Mouse (Mus musculus): ENCODE data around the gene Casp7.
A peak's percentile ranks its signal among the peaks of the same experiment; 100 is the strongest.
"Not testable (repeated sequence)": the region's sequence is repeated elsewhere in the genome, so short reads cannot be mapped to it uniquely, and the experiment has no call there.

Casp7 gene

DNA sequence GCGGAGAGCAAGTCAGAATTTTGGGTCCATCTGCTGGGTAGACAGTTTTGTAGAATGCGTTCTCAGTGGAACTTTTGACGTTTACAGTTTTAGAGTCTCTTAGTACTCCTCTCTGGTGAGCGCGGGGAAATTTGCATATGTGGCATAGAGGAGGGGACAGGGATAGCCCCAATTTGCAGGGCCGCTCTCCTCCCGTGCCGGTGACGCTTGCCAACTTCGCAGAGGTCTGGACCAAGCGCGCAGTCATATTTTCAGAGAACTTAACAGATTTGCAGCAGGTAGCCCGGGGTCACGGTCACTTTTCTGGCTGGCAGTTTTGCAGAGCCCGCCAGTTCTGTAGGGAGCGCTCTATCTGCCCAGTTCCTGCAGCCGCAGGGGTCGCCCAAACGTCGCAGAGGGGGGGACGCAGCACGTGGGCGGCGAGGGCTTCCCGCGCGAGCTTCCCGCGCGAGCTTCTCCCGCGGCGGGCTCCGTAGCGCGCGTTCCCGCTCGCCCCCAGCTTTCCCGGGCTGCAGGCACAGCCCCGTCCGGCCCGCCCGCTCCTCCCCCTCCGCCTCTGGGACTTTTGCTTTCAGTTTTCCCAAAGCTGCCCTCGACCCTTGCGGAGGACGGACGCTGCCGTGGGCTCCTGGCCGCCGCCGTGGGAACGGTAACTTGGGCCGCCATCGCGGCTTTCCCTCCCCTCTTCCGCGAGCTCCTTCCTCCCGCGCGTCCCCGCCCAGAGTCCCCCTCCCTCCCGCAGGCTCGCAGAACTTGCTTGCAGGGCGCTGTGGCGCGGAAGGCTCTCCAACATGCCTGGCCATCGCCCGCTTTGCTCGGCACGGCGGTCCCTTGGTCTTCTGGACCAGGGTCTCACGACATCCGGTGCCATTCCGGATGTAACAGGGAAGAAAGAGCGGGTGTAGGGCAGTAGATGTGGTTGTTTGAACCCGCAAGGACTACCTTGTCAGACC lies at the start of gene Casp7:
TSS of gene Casp7 (plus strand) at position 461 of the 953 bp plus-strand sequence.
- DNase-seq (ENCODE audit: low read depth, low spot score) = peak; percentile 71

GRCm38 (mm10) chr19:56349295-56349694 lies 47.6 kb upstream of the Casp7 start:
- peak; percentile 73 for DNase-seq (ENCODE audit: low read depth, low spot score)

DNA sequence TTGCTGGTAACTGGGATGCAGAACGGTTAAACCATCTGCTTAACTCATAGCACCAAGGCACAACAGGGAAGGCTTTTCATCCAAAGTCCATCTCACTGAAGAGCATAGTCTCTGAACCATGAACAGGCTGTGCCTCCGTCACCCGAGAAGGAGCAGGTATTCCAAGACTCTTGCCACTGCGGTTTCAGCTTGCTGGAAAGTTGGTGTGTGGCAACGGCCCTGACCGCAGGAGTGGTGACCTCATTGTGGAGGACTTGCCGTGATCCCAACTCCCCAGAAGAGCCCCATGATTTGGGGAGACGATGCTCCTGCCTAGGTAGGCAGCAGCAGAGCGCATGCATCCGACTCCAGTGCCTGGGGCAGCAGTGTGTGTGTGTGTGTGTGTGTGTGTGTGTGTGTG lies 43.2 kb upstream of the Casp7 start:
- no peak for DNase-seq (ENCODE audit: low read depth, low spot score)

DNA sequence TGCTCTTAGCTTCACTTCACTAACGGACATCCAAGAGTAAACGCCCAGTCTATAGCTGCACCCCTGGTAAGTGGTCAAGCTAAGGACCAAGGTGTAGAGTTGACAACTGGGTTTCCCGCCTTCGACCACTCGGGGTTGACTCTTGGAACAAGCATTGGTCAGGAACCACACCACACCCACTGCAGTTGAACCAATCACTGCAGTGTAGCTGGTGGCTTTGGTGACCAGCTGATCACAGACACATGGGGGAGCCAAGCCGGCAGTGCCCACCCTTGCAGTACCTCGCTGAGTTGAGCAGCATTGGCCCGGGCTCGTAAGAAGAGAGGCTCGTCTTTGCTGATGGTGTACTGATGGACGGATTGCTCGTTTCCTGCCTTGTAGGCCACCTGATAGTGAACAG lies 41.7 kb upstream of the Casp7 start:
- DNase-seq (ENCODE audit: low read depth, low spot score) = no peak

GRCm38 (mm10) chr19:56356480-56357373 lies 40.2 kb upstream of the Casp7 start:
- peak; percentile 90 for DNase-seq (ENCODE audit: low read depth, low spot score)

GRCm38 (mm10) chr19:56357374-56357708 lies 39.6 kb upstream of the Casp7 start:
- DNase-seq (ENCODE audit: low read depth, low spot score) = not testable (repeated sequence)

GRCm38 (mm10) chr19:56358890-56359289 lies 38.0 kb upstream of the Casp7 start:
- DNase-seq (ENCODE audit: low read depth, low spot score) = no peak

DNA sequence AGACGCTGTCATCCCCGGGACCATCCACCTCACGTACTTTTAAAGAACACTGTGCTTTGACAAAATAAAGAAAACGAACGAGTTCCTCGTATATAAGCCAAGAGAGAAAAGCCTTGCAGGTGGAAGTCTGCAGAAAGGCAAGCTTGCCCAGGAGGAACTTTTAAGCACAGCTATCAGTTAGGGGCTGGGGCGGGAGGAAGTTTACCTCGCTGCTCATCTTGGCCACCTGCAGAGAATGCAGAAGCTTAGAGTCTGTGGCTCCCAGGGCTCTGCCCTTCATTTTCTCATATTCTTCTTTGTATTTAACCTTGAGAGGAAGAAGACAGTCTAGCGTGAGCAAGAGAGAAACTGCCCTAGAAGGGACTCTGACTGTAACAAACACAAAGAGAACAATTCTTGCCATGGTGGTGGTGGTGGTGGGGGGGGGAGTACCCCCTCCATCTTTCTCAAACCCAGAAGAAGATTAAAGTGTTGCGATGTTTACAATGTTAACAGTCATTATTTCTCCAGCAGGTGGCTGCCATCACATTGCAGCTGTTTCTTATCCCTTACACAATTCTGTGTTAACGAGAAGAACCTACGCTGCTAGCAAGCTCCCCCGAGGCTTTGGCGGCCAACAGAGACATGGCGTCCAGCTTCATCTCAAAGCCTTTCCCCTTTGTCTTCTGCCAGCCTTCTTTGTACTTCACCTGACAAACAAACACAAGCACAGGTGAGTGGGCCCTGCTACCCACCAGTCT lies 33.0 kb upstream of the Casp7 start:
- DNase-seq (ENCODE audit: low read depth, low spot score) = no peak

DNA sequence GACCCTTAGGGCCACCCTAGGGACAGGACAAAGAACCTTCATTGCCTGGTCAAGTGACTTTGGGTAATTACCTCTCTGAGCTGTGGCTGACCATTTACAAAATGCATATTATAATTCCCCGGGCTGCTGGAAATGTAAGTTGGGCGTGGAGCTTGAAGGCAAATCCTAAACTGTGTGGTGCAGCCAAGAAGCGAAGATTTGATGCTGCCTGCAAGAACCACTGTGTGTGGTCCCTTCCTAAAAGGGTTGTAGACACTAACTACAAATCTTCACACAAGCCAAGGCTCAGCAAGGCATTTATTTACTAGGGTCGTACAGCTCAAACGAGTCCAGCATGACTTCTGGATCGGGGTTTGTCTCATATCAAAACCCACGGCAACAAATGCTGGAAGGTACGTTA lies 32.4 kb upstream of the Casp7 start:
- DNase-seq (ENCODE audit: low read depth, low spot score) = no peak

DNA sequence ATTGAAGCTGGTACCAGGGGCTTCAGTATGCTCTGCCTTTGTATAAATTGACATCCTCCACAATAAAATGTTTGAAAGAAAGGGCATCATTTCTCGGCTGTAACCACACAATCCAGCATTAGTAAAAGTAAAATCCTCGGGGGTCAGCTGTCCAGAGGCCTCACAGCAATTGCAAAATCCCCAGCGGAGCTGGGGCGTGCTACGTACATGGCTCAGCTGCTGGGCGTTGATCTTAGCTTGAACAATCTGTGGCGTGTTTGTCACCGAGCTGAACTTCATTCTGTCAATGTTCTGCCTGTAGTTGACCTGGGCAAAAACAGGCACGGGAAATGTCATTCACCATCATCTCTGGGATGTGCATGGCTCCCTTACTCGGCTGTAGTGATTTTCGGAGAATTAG lies 30.8 kb upstream of the Casp7 start:
- DNase-seq (ENCODE audit: low read depth, low spot score) = no peak

DNA sequence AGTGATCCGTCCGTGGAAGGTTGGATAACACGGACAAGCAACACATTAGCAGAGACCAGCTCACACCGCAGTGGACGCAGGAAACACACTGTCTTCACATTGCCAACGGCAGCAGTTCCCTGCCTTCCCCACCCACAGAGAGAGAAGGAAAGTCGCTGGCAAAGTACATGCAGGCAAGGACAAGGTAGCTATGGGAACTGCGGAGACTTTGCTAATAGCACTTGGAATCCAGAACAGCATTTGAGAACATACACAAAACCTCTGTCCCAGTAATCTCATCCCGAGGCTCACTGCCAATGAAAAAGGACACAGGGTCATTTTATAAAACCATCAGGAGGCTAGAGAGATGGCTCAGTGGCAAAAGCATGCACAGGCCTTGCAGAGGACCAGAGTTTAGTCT lies 30.3 kb upstream of the Casp7 start:
- DNase-seq (ENCODE audit: low read depth, low spot score) = no peak

- DNase-seq (ENCODE audit: low read depth, low spot score) = no peak
Measured at GRCm38 (mm10) chr19:56367778-56368177, 29.2 kb upstream of the Casp7 start.

- DNase-seq (ENCODE audit: low read depth, low spot score) = no peak
Measured at GRCm38 (mm10) chr19:56368912-56369311, 28.0 kb upstream of the Casp7 start.

DNA sequence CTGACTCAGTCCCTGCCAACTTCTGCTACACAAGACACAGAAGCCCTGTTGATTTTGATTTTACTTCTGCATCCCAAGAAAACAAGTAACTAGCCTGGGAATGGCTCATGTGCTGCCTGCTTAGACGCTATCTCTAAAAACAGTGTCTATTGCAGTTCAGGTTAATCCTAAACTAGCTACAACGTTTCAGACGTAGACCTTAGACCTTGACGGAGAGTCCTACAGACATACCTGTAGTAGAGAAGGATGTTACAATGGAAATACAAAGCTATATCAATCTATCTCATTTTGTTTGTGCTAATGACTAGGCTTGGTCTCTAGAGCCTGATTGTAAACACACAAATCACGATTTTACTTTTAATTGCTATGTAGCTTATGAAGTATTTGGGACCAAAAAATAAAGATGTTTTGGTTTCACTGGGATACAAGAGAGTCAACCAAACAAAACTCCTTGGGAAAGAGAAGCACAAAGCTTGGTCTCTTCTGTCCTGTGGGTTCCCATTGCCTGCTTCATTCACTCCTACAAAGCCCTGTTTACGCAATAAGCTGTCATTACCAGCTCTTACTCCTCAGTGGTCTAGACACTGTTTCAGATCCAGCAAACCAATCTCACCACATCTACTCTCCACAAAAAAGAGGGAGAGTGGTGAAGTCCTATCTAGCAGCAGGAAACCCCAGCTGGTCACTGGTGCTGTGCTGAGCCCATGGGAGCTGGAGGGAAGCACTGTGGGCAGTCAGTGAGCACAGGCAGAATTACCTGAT lies 26.4 kb upstream of the Casp7 start:
- no peak for DNase-seq (ENCODE audit: low read depth, low spot score)

DNA sequence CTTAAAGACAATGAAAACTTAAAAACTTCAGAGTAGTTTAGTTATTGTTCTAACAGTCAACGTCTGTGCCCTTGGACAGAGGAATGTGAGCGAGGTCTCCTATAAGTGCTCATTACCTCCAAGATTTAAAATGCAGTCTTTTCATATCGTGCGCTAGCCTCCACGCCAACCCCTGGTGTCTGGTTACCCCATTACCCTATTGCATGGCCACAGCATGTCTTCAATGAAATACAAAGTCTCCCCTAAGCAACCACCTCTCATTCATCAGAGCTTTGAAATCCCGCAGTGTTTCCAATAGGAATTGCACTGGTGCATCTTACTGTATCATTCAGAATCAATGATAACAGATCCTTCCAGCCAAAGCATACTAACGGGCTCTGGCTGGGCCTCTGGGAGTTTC lies 24.7 kb upstream of the Casp7 start:
- DNase-seq (ENCODE audit: low read depth, low spot score) = no peak

DNA sequence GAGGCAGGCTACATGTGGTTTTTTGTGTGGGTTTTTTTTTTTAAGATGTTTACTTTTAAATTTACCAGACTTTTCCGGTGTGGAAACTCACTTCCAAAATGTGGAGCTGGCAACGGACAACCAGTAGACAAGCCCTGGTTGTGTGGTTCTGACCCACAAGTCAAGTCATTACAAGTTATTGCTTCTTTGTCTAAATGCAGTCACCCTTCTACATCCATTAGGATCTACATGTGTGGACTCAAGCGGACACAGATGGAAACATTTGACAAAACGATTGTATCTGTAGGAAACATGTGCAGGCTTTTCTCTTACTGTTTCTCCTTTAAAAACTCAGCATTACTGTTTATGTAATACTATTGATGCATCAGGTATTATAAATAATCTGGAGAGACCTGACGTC lies 23.7 kb upstream of the Casp7 start:
- no peak for DNase-seq (ENCODE audit: low read depth, low spot score)

DNA sequence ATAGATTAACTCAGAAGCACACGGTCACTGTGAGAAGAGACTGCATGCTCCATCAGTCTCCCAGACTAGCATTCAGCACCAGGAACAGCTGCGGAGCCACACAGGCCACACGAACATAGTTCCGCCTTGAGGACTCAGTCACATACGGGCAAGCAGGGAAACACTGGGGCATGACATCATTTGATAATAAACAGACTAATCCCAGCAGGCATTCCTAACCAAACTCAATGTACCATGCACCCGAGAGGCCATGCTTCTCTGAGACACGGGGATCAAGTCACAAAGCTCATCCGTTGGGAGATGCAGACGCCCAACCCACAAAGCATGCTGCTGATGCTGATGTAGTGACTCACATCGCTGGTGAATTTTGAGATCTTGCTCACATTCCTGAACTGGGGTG lies 22.9 kb upstream of the Casp7 start:
- peak; percentile 16 for DNase-seq (ENCODE audit: low read depth, low spot score)

DNA sequence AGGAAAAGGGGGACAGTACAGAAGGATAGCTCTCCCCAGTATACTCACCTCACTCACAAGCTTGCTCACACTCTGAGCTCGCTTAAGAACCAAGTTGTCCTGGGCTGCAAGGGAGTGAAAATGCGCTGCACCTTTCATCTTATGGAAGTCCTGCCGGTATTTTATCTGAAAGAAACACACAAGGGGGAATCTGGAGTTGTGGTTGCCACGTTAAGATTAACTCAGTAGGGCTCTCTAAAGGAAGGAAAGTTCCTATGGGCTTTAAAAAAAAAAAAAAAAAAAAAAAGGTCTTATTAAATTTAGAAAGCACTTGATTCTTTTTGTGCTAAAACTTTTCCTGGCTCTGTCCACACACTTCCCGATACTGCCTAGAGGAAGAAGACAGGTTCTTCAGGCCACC lies 18.9 kb upstream of the Casp7 start:
- DNase-seq (ENCODE audit: low read depth, low spot score) = no peak

GRCm38 (mm10) chr19:56378554-56379172 lies 18.3 kb upstream of the Casp7 start:
- no peak for DNase-seq (ENCODE audit: low read depth, low spot score)

- peak; percentile 26 for DNase-seq (ENCODE audit: low read depth, low spot score)
Measured at GRCm38 (mm10) chr19:56380341-56380740, 16.6 kb upstream of the Casp7 start.

DNA sequence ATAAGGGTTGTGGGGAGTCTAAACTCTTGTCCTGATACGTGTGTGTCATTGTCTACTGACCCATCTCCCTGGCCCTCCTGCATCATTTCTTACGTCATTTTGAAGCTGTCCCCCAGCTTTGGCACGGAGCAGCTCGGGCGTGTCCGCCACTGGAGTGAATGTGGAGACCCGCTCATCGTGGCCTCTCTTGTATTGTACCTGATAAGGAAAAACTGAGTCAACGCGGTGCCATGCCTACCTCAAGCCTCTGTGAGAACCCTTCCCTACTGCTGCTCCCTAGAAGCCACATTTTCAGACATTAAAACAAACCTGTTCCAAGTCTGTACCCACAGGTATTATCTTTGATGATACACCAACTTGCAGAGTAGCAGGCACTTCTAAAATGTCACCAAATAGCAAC lies 15.5 kb upstream of the Casp7 start:
- no peak for DNase-seq (ENCODE audit: low read depth, low spot score)

Data from ZHBTc4 (cell line).